ENCODE assay signal across 17 mouse cellular contexts in the genomic region with DNA sequence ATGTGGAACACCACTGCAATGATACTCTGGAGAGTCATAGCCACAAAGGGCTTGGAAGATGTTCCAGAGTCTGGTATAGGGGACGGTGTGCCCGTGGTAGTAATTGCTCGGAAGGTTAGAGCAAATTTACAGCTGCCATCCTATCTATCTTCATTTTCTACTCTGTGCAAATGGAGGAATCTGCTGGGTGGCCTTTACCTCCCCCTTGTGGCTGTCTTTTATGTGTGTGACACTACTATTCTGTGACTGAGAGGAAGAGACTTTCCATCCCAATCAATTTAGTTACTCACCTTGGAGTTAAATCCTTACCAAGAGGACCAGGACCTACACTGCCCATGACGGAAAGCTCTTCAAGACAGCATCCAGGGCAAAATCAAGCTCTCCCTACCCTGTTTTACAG. TPM values are rescaled to one million over a fixed set of nuclear protein-coding genes. Genes with fewer than 3 reads are reported as not detected.
DNase-seq lines count a peak whose midpoint lies in the region; ATAC-seq and TF ChIP-seq lines count a peak whose summit lies in the region.
"Had no signal": no experiment of that assay in that cellular context is flagged by ENCODE, and none has a peak within 500 bp of the region (broad histone marks: within the 10 kb centered on the region; RNA-seq: fewer than 3 reads in every experiment).

No protein-coding gene starts in this region.

- H3K36me3 ChIP-seq in MEL (ENCODE audit: control insufficient read depth in 1 of 2, insufficient read depth in 2 of 2, low read length in 2 of 2) = peaks cover 2 to 7% of the 10 kb centered on the region in 2 experiments; a peak in 3 of 4 replicates
- no peaks in the 10 kb centered on the region; the same call in 1 of the 2 replicates for H3K36me3 ChIP-seq in forebrain, embryonic 16.5 days (ENCODE audit: control insufficient read depth, insufficient read depth)

- H3K4me1 ChIP-seq in MEL (ENCODE audit: control insufficient read depth in 1 of 2, insufficient read depth in 2 of 2, low read length in 2 of 2) = peaks cover 0 to 10% of the 10 kb centered on the region in 2 experiments; a peak in 2 of 4 replicates
- peaks cover 14% of the 10 kb centered on the region for H3K4me1 ChIP-seq in forebrain, embryonic 16.5 days (replicated peaks; ENCODE audit: control insufficient read depth, insufficient read depth, low read length)

- intact Hi-C loops in left cerebral cortex, adult 2 months (cut with DNase I) = loop anchor here (5.0 kb wide), 3 partner anchors 796 to 926 kb away; a partner anchor contains a TSS
- intact Hi-C loops in left cerebral cortex, postnatal 14 days (cut with DNase I) = loop anchor here (2.0 to 5.0 kb wide), 2 partner anchors 131 to 800 kb away; a partner anchor contains a TSS

- 98% methylated on average over 4 of the region's 4 CpGs for WGBS in forebrain, embryonic 16.5 days

- no peak for TF ChIP-seq EP300 in MEL (IDR thresholded peaks at IDR 0.05; ENCODE audit: low read depth in 1 of 2, low read length in 2 of 2)

- TF ChIP-seq RAD21 in MEL (IDR thresholded peaks at IDR 0.05; ENCODE audit: low read depth, low read length) = peak; percentile 40

- H3K27me3 ChIP-seq in MEL (ENCODE audit: control insufficient read depth in 1 of 2, insufficient read depth in 2 of 2, low read length in 2 of 2) = no peaks in the 10 kb centered on the region
- H3K27me3 ChIP-seq in forebrain, embryonic 16.5 days (replicated peaks; ENCODE audit: control insufficient read depth, insufficient read depth, low read length) = no peaks in the 10 kb centered on the region
- H3K27me3 ChIP-seq: forebrain, embryonic 12.5 days; midbrain, embryonic 12.5 days had no signal

- TF ChIP-seq CTCF in left cerebral cortex, adult 2 months (IDR thresholded peaks at IDR 0.05) = peak; percentile 50
- TF ChIP-seq CTCF in MEL (IDR thresholded peaks at IDR 0.05 in 2 of 3, conservative IDR thresholded peaks at IDR 0.05 in 1 of 3; ENCODE audit: control insufficient read depth in 1 of 3, insufficient read depth in 1 of 3, low read depth in 2 of 3, low read length in 3 of 3, poor library complexity in 1 of 3, severe bottlenecking in 1 of 3) = peak in 2 of 3 experiments; percentile 26 to 53; a peak in 3 of 6 replicates

- H3K4me2 ChIP-seq in forebrain, embryonic 16.5 days (ENCODE audit: low read length) = no peak overlapping the region

- TF ChIP-seq POLR2A in MEL (IDR thresholded peaks at IDR 0.05; ENCODE audit: control insufficient read depth in 1 of 2, insufficient read depth in 1 of 2, low read depth in 1 of 2, low read length in 2 of 2, poor library complexity in 1 of 2) = no peak

- H3K79me2 ChIP-seq in MEL (ENCODE audit: control insufficient read depth, insufficient read depth, low read length, poor library complexity) = peaks cover 32% of the 10 kb centered on the region

- no peaks in the 10 kb centered on the region for H3K9me3 ChIP-seq in MEL (replicated peaks; ENCODE audit: insufficient read depth, low read length)
- H3K9me3 ChIP-seq in forebrain, embryonic 16.5 days (ENCODE audit: control insufficient read depth, low read length) = peaks cover 11% of the 10 kb centered on the region; the same call in 1 of the 2 replicates

- ATAC-seq in forebrain, embryonic 16.5 days = no peak

- H3K27ac ChIP-seq in left cerebral cortex, adult 2 months = no peak overlapping the region
- H3K27ac ChIP-seq in MEL (ENCODE audit: control insufficient read depth, low read depth, low read length) = no peak overlapping the region
- no peak overlapping the region for H3K27ac ChIP-seq in forebrain, embryonic 16.5 days (ENCODE audit: low read length)
- H3K27ac ChIP-seq: forebrain, embryonic 12.5 days; midbrain, embryonic 12.5 days had no signal

- H3K4me3 ChIP-seq in left cerebral cortex, adult 2 months = no peak overlapping the region
- no peak overlapping the region for H3K4me3 ChIP-seq in MEL (ENCODE audit: control insufficient read depth in 1 of 2, insufficient read depth in 1 of 2, low read depth in 2 of 2, low read length in 2 of 2)
- no peak overlapping the region for H3K4me3 ChIP-seq in forebrain, embryonic 16.5 days (replicated peaks; ENCODE audit: low read length)

- no peak overlapping the region for H3K9ac ChIP-seq in MEL (ENCODE audit: control insufficient read depth, low read depth, low read length, poor library complexity, severe bottlenecking)
- no peak overlapping the region for H3K9ac ChIP-seq in forebrain, embryonic 16.5 days (replicated peaks; ENCODE audit: low read depth, low read length)
- H3K9ac ChIP-seq: forebrain, embryonic 12.5 days; midbrain, embryonic 12.5 days had no signal

- no peak for DNase-seq in left cerebral cortex, adult 2 months (ENCODE audit: extremely low spot score in 1 of 2, low spot score in 2 of 2)
- no peak for DNase-seq in left cerebral cortex, postnatal 14 days (ENCODE audit: low spot score in 2 of 2)
- peak; percentile 34 for DNase-seq in 416B (ENCODE audit: low read depth)
- DNase-seq in MEL (ENCODE audit: low read depth, low spot score) = peak; percentile 46
- peak; percentile 9 for DNase-seq in lung, postnatal 14 days
- DNase-seq in adrenal gland, postnatal 36 days = no peak
- no peak for DNase-seq in cerebellum, adult 9-11 months
- DNase-seq: adrenal gland, adult 8-10 months; cerebellum, adult 2 months; heart, postnatal 4 days; kidney, adult 18-20 months had no signal

TF ChIP-seq in MEL, 35 proteins besides CTCF, POLR2A, EP300 and RAD21:
- no peak for TF ChIP-seq CHD2 (IDR thresholded peaks at IDR 0.05; ENCODE audit: low read length)
- no peak for TF ChIP-seq ZKSCAN1 (IDR thresholded peaks at IDR 0.05; ENCODE audit: low read depth, low read length)
- TF ChIP-seq MYC (IDR thresholded peaks at IDR 0.05; ENCODE audit: low read depth, low read length) = no peak
- no peak for TF ChIP-seq USF1 (IDR thresholded peaks at IDR 0.05; ENCODE audit: low read depth, low read length)
- no peak for TF ChIP-seq MEF2A (IDR thresholded peaks at IDR 0.05; ENCODE audit: extremely low read depth, insufficient replicate concordance, low read depth, low read length, poor library complexity, severe bottlenecking)
- TF ChIP-seq E2F4 (IDR thresholded peaks at IDR 0.05; ENCODE audit: borderline replicate concordance, low read depth, low read length) = no peak
- no peak for TF ChIP-seq ZMIZ1 (IDR thresholded peaks at IDR 0.05; ENCODE audit: low read depth, low read length)
- no peak for TF ChIP-seq TBP (IDR thresholded peaks at IDR 0.05; ENCODE audit: low read depth, low read length)
- peak; percentile 53 for TF ChIP-seq SMC3 (IDR thresholded peaks at IDR 0.05; ENCODE audit: low read depth, low read length)
TF ChIP-seq in MEL: peak in this region for 1.

RNA-seq across cellular contexts. Expression of a gene that starts 16.1 kb away (rescaled TPM):
- total RNA-seq in left cerebral cortex, adult 2 months (2021) = under 1 TPM; 0.49 to 0.86 TPM
- total RNA-seq in left cerebral cortex, postnatal 14 days (2021) = 1 to 10 TPM in 1 of 2 experiments, under 1 TPM in 1; 0.59 to 1.1 TPM
- total RNA-seq in MEL (2012; rRNA removed) = not detected in 2 replicates
- under 1 TPM in 1 of 2 experiments, not detected in 1; 0.21 TPM for polyA plus RNA-seq in MEL (2012; ENCODE audit: insufficient read depth in 1 of 2, insufficient read length in 2 of 2, low read depth in 1 of 2, low replicate concordance in 2 of 2, missing spikeins in 1 of 2)
- polyA plus RNA-seq in forebrain, embryonic 16.5 days (2015; fragmentation: Nextera tagmentation; extraction: Ambion mirVana) = not detected in 2 replicates
- not detected for total RNA-seq in adrenal gland, postnatal 36 days (2021)
- total RNA-seq: heart, postnatal 4 days had no signal
- polyA plus RNA-seq: embryonic facial prominence, embryonic 11.5 days; forebrain, embryonic 12.5 days; gonadal fat pad, adult 2 months; limb, embryonic 14.5 days; midbrain, embryonic 12.5 days had no signal

RNA-seq across cellular contexts. Expression of a gene that starts 35.3 kb away (rescaled TPM):
- total RNA-seq in left cerebral cortex, adult 2 months (2021) = 10 to 100 TPM; 62.6 to 70.3 TPM
- 10 to 100 TPM; 60.2 to 60.7 TPM for total RNA-seq in left cerebral cortex, postnatal 14 days (2021)
- 14.1 and 14.7 TPM in 2 replicates for total RNA-seq in MEL (2012; rRNA removed)
- polyA plus RNA-seq in MEL (2012; ENCODE audit: insufficient read depth in 1 of 2, insufficient read length in 2 of 2, low read depth in 1 of 2, low replicate concordance in 2 of 2, missing spikeins in 1 of 2) = 10 to 100 TPM in 1 of 2 experiments, not detected in 1; 15.3 TPM
- polyA plus RNA-seq in forebrain, embryonic 16.5 days (2015; fragmentation: Nextera tagmentation; extraction: Ambion mirVana) = 20.5 and 21.2 TPM in 2 replicates
- total RNA-seq in adrenal gland, postnatal 36 days (2021) = 10 to 100 TPM; 24.4 to 29.3 TPM

RNA-seq across cellular contexts. Expression of a gene that starts 37.5 kb away (rescaled TPM):
- under 1 TPM; 0.25 to 0.72 TPM for total RNA-seq in left cerebral cortex, adult 2 months (2021)
- not detected for total RNA-seq in left cerebral cortex, postnatal 14 days (2021)
- 0.04 TPM in 1 of 2 replicates, not detected in the other for total RNA-seq in MEL (2012; rRNA removed)
- not detected for polyA plus RNA-seq in MEL (2012; ENCODE audit: insufficient read depth in 1 of 2, insufficient read length in 2 of 2, low read depth in 1 of 2, low replicate concordance in 2 of 2, missing spikeins in 1 of 2)
- not detected in 2 replicates for polyA plus RNA-seq in forebrain, embryonic 16.5 days (2015; fragmentation: Nextera tagmentation; extraction: Ambion mirVana)
- under 1 TPM in 1 of 2 experiments, not detected in 1; 0.16 TPM for total RNA-seq in adrenal gland, postnatal 36 days (2021)
- total RNA-seq: heart, postnatal 4 days had no signal
- polyA plus RNA-seq: embryonic facial prominence, embryonic 11.5 days; forebrain, embryonic 12.5 days; limb, embryonic 14.5 days; midbrain, embryonic 12.5 days had no signal

Comparison
In these comparisons a context has a peak if more than half of its experiments do, and no peak if none do; other contexts are left out.
1. DNase-seq: peak in 416B (single experiment), MEL (single experiment) and lung, postnatal 14 days (single experiment); none in left cerebral cortex, adult 2 months (0 of 2), left cerebral cortex, postnatal 14 days (0 of 2), adrenal gland, postnatal 36 days (0 of 2) and cerebellum, adult 9-11 months (single experiment).